Mouse (Mus musculus) liver, adult 2 months (tissue): ENCODE data around the gene Relt. TPM values are rescaled to one million over a fixed set of nuclear protein-coding genes. Genes with fewer than 3 reads are reported as not detected.
A peak's percentile ranks its signal among the peaks of the same experiment; 100 is the strongest.

ENCODE experiments used
- DNase-seq: peaks from one replicate; pipeline ENCODE4 v3.0.0-alpha.2; 2011; ENCODE audit warnings: low read depth, low spot score; ENCODE audit errors: extremely low read depth
- H3K27ac ChIP-seq: fragments of 200-500 bp; replicated peaks from 2 replicates; pipeline ENCODE4 v1.5.1; 2012; ENCODE audit warnings: low read depth, mild to moderate bottlenecking, control low read depth, inconsistent platforms, low read length; ENCODE audit not compliant: insufficient read depth
- H3K27me3 ChIP-seq: fragments of 200-500 bp; 2 replicates; pipeline ENCODE4 v1.6.1; 2012; ENCODE audit warnings: mild to moderate bottlenecking, moderate library complexity, low read length, inconsistent platforms; ENCODE audit not compliant: control insufficient read depth, insufficient read depth
- H3K36me3 ChIP-seq: fragments of 200-500 bp; 2 replicates; pipeline ENCODE4 v1.6.1; 2012; ENCODE audit warnings: low read length, inconsistent platforms; ENCODE audit not compliant: control insufficient read depth, insufficient read depth
- H3K4me1 ChIP-seq: fragments of 200-500 bp; 2 replicates; pipeline ENCODE4 v1.6.1; 2011; ENCODE audit warnings: low read length; ENCODE audit not compliant: control insufficient read depth, insufficient read depth
- H3K4me3 ChIP-seq: fragments of 200-500 bp; 2 replicates; pipeline ENCODE4 v1.5.1; 2011; ENCODE audit warnings: low read depth, mild to moderate bottlenecking, control low read depth, low read length, moderate library complexity; ENCODE audit not compliant: insufficient read depth
- H3K79me2 ChIP-seq: fragments of 200-500 bp; 2 replicates; pipeline ENCODE4 v1.6.1; 2012; ENCODE audit warnings: inconsistent platforms, mild to moderate bottlenecking, low read length, moderate library complexity; ENCODE audit not compliant: control insufficient read depth, insufficient read depth
- H3K9ac ChIP-seq: fragments of 200-500 bp; 2 replicates; pipeline ENCODE4 v1.6.1; 2012; ENCODE audit warnings: low read depth, mild to moderate bottlenecking, control low read depth, inconsistent platforms, low read length
- CTCF ChIP-seq: fragments of 200-500 bp; IDR thresholded peaks from 2 replicates; pipeline ENCODE4 v1.5.1; 2011; ENCODE audit warnings: low read depth, low read length, control low read depth
- POLR2A ChIP-seq: fragments of 200-500 bp; IDR thresholded peaks from 2 replicates; pipeline ENCODE4 v1.6.1; 2011; ENCODE audit warnings: low read length, control low read depth; ENCODE audit not compliant: insufficient read depth; ENCODE audit errors: extremely low read depth
- WGBS: fragments of 180-500 bp; shearing (Covaris S2); methylation state at CpG from one replicate; pipeline ENCODE4 v1.1.7; 2018; 5-methylcytosine and 5-hydroxymethylcytosine counted together
- polyA plus RNA-seq: library from polyadenylated mRNA; depleted of rRNA; stranded (reverse); fragments of >200 nt; gene quantifications from 2 replicates; pipeline ENCODE4 v1.2.3, GENCODE M21; 2012
- total RNA-seq: library from RNA; depleted of rRNA; stranded (reverse); fragments of >200 nt; gene quantifications from 2 replicates; pipeline ENCODE4 v1.2.3, GENCODE M21; 2014

Gene Relt
- total and polyA plus RNA-seq, 2 experiments = 0.37 to 1.0 TPM

GRCm38 (mm10) chr7:100845412-100845811, 17.8 kb downstream of the Relt start:
- H3K79me2 ChIP-seq = no peaks in the 10 kb centered on the region
- no peak overlapping the region for H3K9ac ChIP-seq
- H3K36me3 ChIP-seq = no peaks in the 10 kb centered on the region
- TF ChIP-seq POLR2A (no peak), CTCF (no peak)
- no peak overlapping the region for H3K27ac ChIP-seq
- peak; percentile 49 for DNase-seq
- no peaks in the 10 kb centered on the region for H3K27me3 ChIP-seq
- no peak overlapping the region for H3K4me3 ChIP-seq
- 50% methylated on average over 1 of the region's 1 CpGs for WGBS
- H3K4me1 ChIP-seq = no peaks in the 10 kb centered on the region

- Histone ChIP-seq H3K79me2 (no peaks in the 10 kb centered on the region), H3K36me3 (no peaks in the 10 kb centered on the region), H3K27ac (no peak overlapping the region), H3K9ac (no peak overlapping the region), H3K4me1 (no peaks in the 10 kb centered on the region), H3K4me3 (no peak overlapping the region), H3K27me3 (no peaks in the 10 kb centered on the region)
- TF ChIP-seq CTCF (no peak), POLR2A (no peak)
- no peak for DNase-seq
Measured at GRCm38 (mm10) chr7:100845026-100845400, 18.2 kb downstream of the Relt start.

- H3K27me3 ChIP-seq = no peaks in the 10 kb centered on the region
- no peak overlapping the region for H3K9ac ChIP-seq
- no peaks in the 10 kb centered on the region for H3K79me2 ChIP-seq
- no peak for DNase-seq
- WGBS = 55% methylated on average over 2 of the region's 2 CpGs
- H3K36me3 ChIP-seq = no peaks in the 10 kb centered on the region
- H3K4me1 ChIP-seq = no peaks in the 10 kb centered on the region
- no peak overlapping the region for H3K27ac ChIP-seq
- no peak for TF ChIP-seq POLR2A
- no peak for TF ChIP-seq CTCF
- H3K4me3 ChIP-seq = no peak overlapping the region
Measured at GRCm38 (mm10) chr7:100844385-100845025, 18.7 kb downstream of the Relt start.

GRCm38 (mm10) chr7:100843866-100844265, 19.4 kb downstream of the Relt start:
- DNase-seq = no peak
- Histone ChIP-seq H3K27me3 (no peaks in the 10 kb centered on the region), H3K4me1 (no peaks in the 10 kb centered on the region), H3K9ac (no peak overlapping the region), H3K4me3 (no peak overlapping the region), H3K36me3 (no peaks in the 10 kb centered on the region), H3K79me2 (no peaks in the 10 kb centered on the region), H3K27ac (no peak overlapping the region)
- 83% methylated on average over 2 of the region's 2 CpGs for WGBS
- TF ChIP-seq CTCF (no peak), POLR2A (no peak)

- no peak for TF ChIP-seq POLR2A
- TF ChIP-seq CTCF = no peak
- DNase-seq = no peak
- peaks cover under 1% of the 10 kb centered on the region; the same call in 1 of the 2 replicates for H3K36me3 ChIP-seq
- no peak overlapping the region for H3K4me3 ChIP-seq
- H3K27ac ChIP-seq = no peak overlapping the region
- H3K4me1 ChIP-seq = no peaks in the 10 kb centered on the region
- no peaks in the 10 kb centered on the region for H3K79me2 ChIP-seq
- H3K27me3 ChIP-seq = no peaks in the 10 kb centered on the region
- 95% methylated on average over 5 of the region's 5 CpGs for WGBS
- H3K9ac ChIP-seq = no peak overlapping the region
Measured at GRCm38 (mm10) chr7:100842175-100842574, 21.1 kb downstream of the Relt start.

GRCm38 (mm10) chr7:100841608-100842007, 21.6 kb downstream of the Relt start:
- Histone ChIP-seq H3K27ac (no peak overlapping the region), H3K4me1 (no peaks in the 10 kb centered on the region)
- DNase-seq = no peak

More at GRCm38 (mm10) chr7:100841608-100842007, 21.6 kb downstream of the Relt start:
- Histone ChIP-seq H3K36me3 (peaks cover 2% of the 10 kb centered on the region; the same call in 1 of the 2 replicates), H3K79me2 (no peaks in the 10 kb centered on the region), H3K4me3 (no peak overlapping the region), H3K9ac (no peak overlapping the region), H3K27me3 (no peaks in the 10 kb centered on the region)
- TF ChIP-seq POLR2A (no peak), CTCF (no peak)
- WGBS = 95% methylated on average over 6 of the region's 6 CpGs
